Mouse (Mus musculus): Measurements from ENCODE around the gene Rsad1. TPM values are rescaled to one million over a fixed set of nuclear protein-coding genes. Genes with fewer than 3 reads are reported as not detected.

Gene Rsad1
- polyA plus RNA-seq, 1 experiment from 2014 or later: 9.7 TPM

GRCm38 (mm10) chr11:94501482-94501881 lies 47.6 kb downstream of the Rsad1 start:
- no peak overlapping the region for H3K4me2 ChIP-seq
- no peak for ATAC-seq (replicated peaks)
- H3K27me3 ChIP-seq (replicated peaks): peaks cover 13% of the 10 kb centered on the region; the same call in 1 of the 2 replicates
- H3K36me3 ChIP-seq (replicated peaks): no peaks in the 10 kb centered on the region
- 92% methylated on average over 8 of the region's 8 CpGs for WGBS
- no peak overlapping the region for H3K4me3 ChIP-seq
- no peak overlapping the region for H3K9ac ChIP-seq
- peaks cover 22% of the 10 kb centered on the region for H3K4me1 ChIP-seq
- H3K27ac ChIP-seq: no peak overlapping the region
- H3K9me3 ChIP-seq: no peaks in the 10 kb centered on the region

- H3K4me1 ChIP-seq: peaks cover 22% of the 10 kb centered on the region
- no peak overlapping the region; the same call in 1 of the 2 replicates for H3K9ac ChIP-seq
- peaks cover 13% of the 10 kb centered on the region; the same call in 1 of the 2 replicates for H3K27me3 ChIP-seq (replicated peaks)
- ATAC-seq (replicated peaks): no peak
- H3K9me3 ChIP-seq: no peaks in the 10 kb centered on the region
- H3K4me2 ChIP-seq: peak overlapping the region; percentile 54; the same call in 1 of the 2 replicates
- no peak overlapping the region for H3K4me3 ChIP-seq
- no peak overlapping the region for H3K27ac ChIP-seq
- H3K36me3 ChIP-seq (replicated peaks): no peaks in the 10 kb centered on the region
- 30% methylated on average over 8 of the region's 8 CpGs for WGBS
Observed at GRCm38 (mm10) chr11:94500362-94500761, 48.7 kb downstream of the Rsad1 start.

GRCm38 (mm10) chr11:94499661-94500152 lies 49.3 kb downstream of the Rsad1 start, which contains the start of gene Epn3:
Gene Epn3, minus strand, starts transcription at chr11:94499974.
- Histone ChIP-seq H3K4me2 (peak within 1 kb of the TSS; percentile 54), H3K27me3 (replicated peaks) (peaks cover 13% of the 10 kb centered on the region; the same call in 1 of the 2 replicates), H3K4me3 (peak within 1 kb of the TSS; percentile 26), H3K36me3 (replicated peaks) (no peaks in the 10 kb centered on the region), H3K9me3 (no peaks in the 10 kb centered on the region), H3K4me1 (peaks cover 22% of the 10 kb centered on the region), H3K9ac (no peak within 1 kb of the TSS; the same call in 1 of the 2 replicates), H3K27ac (no peak within 1 kb of the TSS)
- WGBS: under 1% methylated on average over 26 of the region's 26 CpGs
- ATAC-seq (replicated peaks): 0 out of 2 replicates have a peak, but pooled peaks have one; percentile 17

- Histone ChIP-seq H3K9me3 (no peaks in the 10 kb centered on the region), H3K27ac (no peak overlapping the region), H3K4me2 (peak overlapping the region; percentile 54), H3K27me3 (replicated peaks) (peaks cover 13% of the 10 kb centered on the region; the same call in 1 of the 2 replicates), H3K4me1 (peaks cover 22% of the 10 kb centered on the region), H3K9ac (no peak overlapping the region), H3K4me3 (no peak overlapping the region), H3K36me3 (replicated peaks) (no peaks in the 10 kb centered on the region)
- 0 out of 2 replicates have a peak, but pooled peaks have one; percentile 11 for ATAC-seq (replicated peaks)
- 9% methylated on average over 2 of the region's 2 CpGs for WGBS
Observed at GRCm38 (mm10) chr11:94499035-94499434, 50.0 kb downstream of the Rsad1 start.

- no peaks in the 10 kb centered on the region for H3K36me3 ChIP-seq (replicated peaks)
- ATAC-seq (replicated peaks): no peak
- H3K27ac ChIP-seq: no peak overlapping the region
- H3K4me1 ChIP-seq: peaks cover 22% of the 10 kb centered on the region
- no peak overlapping the region for H3K4me3 ChIP-seq
- 20% methylated on average over 19 of the region's 19 CpGs for WGBS
- peaks cover 13% of the 10 kb centered on the region; the same call in 1 of the 2 replicates for H3K27me3 ChIP-seq (replicated peaks)
- peak overlapping the region; percentile 54; the same call in 1 of the 2 replicates for H3K4me2 ChIP-seq
- H3K9me3 ChIP-seq: no peaks in the 10 kb centered on the region
- no peak overlapping the region for H3K9ac ChIP-seq
Observed at GRCm38 (mm10) chr11:94498093-94498996, 50.7 kb downstream of the Rsad1 start.

- peaks cover 32% of the 10 kb centered on the region for H3K4me1 ChIP-seq
- no peak overlapping the region for H3K4me3 ChIP-seq
- WGBS: 79% methylated on average over 3 of the region's 3 CpGs
- no peak overlapping the region for H3K4me2 ChIP-seq
- H3K27me3 ChIP-seq (replicated peaks): peaks cover 18% of the 10 kb centered on the region; the same call in 1 of the 2 replicates
- no peaks in the 10 kb centered on the region for H3K9me3 ChIP-seq
- no peak for ATAC-seq (replicated peaks)
- no peaks in the 10 kb centered on the region for H3K36me3 ChIP-seq (replicated peaks)
- no peak overlapping the region for H3K9ac ChIP-seq
- H3K27ac ChIP-seq: no peak overlapping the region
Observed at GRCm38 (mm10) chr11:94495415-94495814, 53.6 kb downstream of the Rsad1 start.

GRCm38 (mm10) chr11:94491749-94492099 lies 57.3 kb downstream of the Rsad1 start:
- no peak for ATAC-seq (replicated peaks)
- Histone ChIP-seq H3K27ac (no peak overlapping the region), H3K9ac (no peak overlapping the region), H3K27me3 (replicated peaks) (0 out of 2 replicates have a peak, but pooled peaks cover 5% of the 10 kb centered on the region), H3K4me1 (peaks cover 10% of the 10 kb centered on the region), H3K4me3 (peak overlapping the region; percentile 62), H3K4me2 (peak overlapping the region; percentile 84), H3K9me3 (no peaks in the 10 kb centered on the region), H3K36me3 (replicated peaks) (no peaks in the 10 kb centered on the region)
- WGBS: 71% methylated on average over 7 of the region's 7 CpGs

- WGBS: 5% methylated on average over 55 of the region's 55 CpGs
- H3K36me3 ChIP-seq (replicated peaks): no peaks in the 10 kb centered on the region
- peak; percentile 82 for ATAC-seq (replicated peaks)
- H3K4me1 ChIP-seq: peaks cover 11% of the 10 kb centered on the region
- H3K9ac ChIP-seq: peak overlapping the region; percentile 74
- H3K27ac ChIP-seq: 0 out of 2 replicates have a peak overlapping the region, but pooled peaks have one; percentile 7
- 0 out of 2 replicates have a peak, but pooled peaks cover 5% of the 10 kb centered on the region for H3K27me3 ChIP-seq (replicated peaks)
- peak overlapping the region; percentile 84 for H3K4me2 ChIP-seq
- H3K4me3 ChIP-seq: peak overlapping the region; percentile 62
- H3K9me3 ChIP-seq: no peaks in the 10 kb centered on the region
Observed at GRCm38 (mm10) chr11:94491035-94491748, 57.9 kb downstream of the Rsad1 start.

Other genes with a start within 250 kb of the Rsad1 start
- gene Luc7l3, start 227.3 kb downstream of the Rsad1 start, polyA plus RNA-seq (2015; fragmentation: Nextera tagmentation; extraction: Ambion mirVana): 129 and 143 TPM in 2 replicates
- 16.7 and 18.4 TPM in 2 replicates for gene Ankrd40, start 221.3 kb downstream of the Rsad1 start, polyA plus RNA-seq (2015; fragmentation: Nextera tagmentation; extraction: Ambion mirVana)
- gene Abcc3, start 156.3 kb downstream of the Rsad1 start, polyA plus RNA-seq (2015; fragmentation: Nextera tagmentation; extraction: Ambion mirVana): 0.70 and 1.3 TPM in 2 replicates
- gene Cacna1g, start 75.1 kb downstream of the Rsad1 start, polyA plus RNA-seq (2015; fragmentation: Nextera tagmentation; extraction: Ambion mirVana): 17.7 and 20.7 TPM in 2 replicates
- 0.48 and 0.69 TPM in 2 replicates for gene Spata20, start 63.1 kb downstream of the Rsad1 start, polyA plus RNA-seq (2015; fragmentation: Nextera tagmentation; extraction: Ambion mirVana)
- 0.72 and 1.2 TPM in 2 replicates for gene Epn3, start 49.3 kb downstream of the Rsad1 start, polyA plus RNA-seq (2015; fragmentation: Nextera tagmentation; extraction: Ambion mirVana)
- gene Mycbpap, start 27.5 kb downstream of the Rsad1 start, polyA plus RNA-seq (2015; fragmentation: Nextera tagmentation; extraction: Ambion mirVana): 4.1 and 4.5 TPM in 2 replicates
- 0.33 and 0.61 TPM in 2 replicates for gene Chad, start 15.8 kb upstream of the Rsad1 start, polyA plus RNA-seq (2015; fragmentation: Nextera tagmentation; extraction: Ambion mirVana)
- gene Acsf2, start 52.6 kb upstream of the Rsad1 start, polyA plus RNA-seq (2015; fragmentation: Nextera tagmentation; extraction: Ambion mirVana): 1.6 and 1.7 TPM in 2 replicates
- gene Lrrc59, start 80.5 kb upstream of the Rsad1 start, polyA plus RNA-seq (2015; fragmentation: Nextera tagmentation; extraction: Ambion mirVana): 165 and 166 TPM in 2 replicates
- gene Mrpl27, start 104.5 kb upstream of the Rsad1 start, polyA plus RNA-seq (2015; fragmentation: Nextera tagmentation; extraction: Ambion mirVana): 133 and 138 TPM in 2 replicates
- gene Eme1, start 104.7 kb upstream of the Rsad1 start, polyA plus RNA-seq (2015; fragmentation: Nextera tagmentation; extraction: Ambion mirVana): 3.1 and 3.5 TPM in 2 replicates
- 12.8 and 14.5 TPM in 2 replicates for gene Xylt2, start 128.3 kb upstream of the Rsad1 start, polyA plus RNA-seq (2015; fragmentation: Nextera tagmentation; extraction: Ambion mirVana)
- not detected in 2 replicates for gene Gm11541, start 155.2 kb upstream of the Rsad1 start, polyA plus RNA-seq (2015; fragmentation: Nextera tagmentation; extraction: Ambion mirVana)
- 0.14 TPM in 1 of 2 replicates, not detected in the other for gene Cdc34b, start 192.5 kb upstream of the Rsad1 start, polyA plus RNA-seq (2015; fragmentation: Nextera tagmentation; extraction: Ambion mirVana)
- not detected in 2 replicates for gene Tmem92, start 233.4 kb upstream of the Rsad1 start, polyA plus RNA-seq (2015; fragmentation: Nextera tagmentation; extraction: Ambion mirVana)

All from midbrain, embryonic 15.5 days (tissue).